Mouse (Mus musculus) kidney, adult 2 months (tissue): ENCODE results near the gene Atxn1. TPM values are rescaled to one million over a fixed set of nuclear protein-coding genes. Genes with fewer than 3 reads are reported as not detected.

Experiments used
- DNase-seq: peaks from one replicate; pipeline ENCODE4 v3.0.0; 2021
- H3K27ac ChIP-seq: fragments of 200-500 bp; 2 replicates; pipeline ENCODE4 v1.5.1; 2012; ENCODE audit warnings: low read depth, low read length, control low read depth, inconsistent platforms; ENCODE audit not compliant: insufficient read depth
- H3K27me3 ChIP-seq: fragments of 200-500 bp; replicated peaks from 2 replicates; pipeline ENCODE4 v1.6.1; 2012; ENCODE audit warnings: mild to moderate bottlenecking, moderate library complexity, low read length, inconsistent platforms; ENCODE audit not compliant: control insufficient read depth, insufficient read depth
- H3K36me3 ChIP-seq: fragments of 200-500 bp; 2 replicates; pipeline ENCODE4 v1.6.1; 2012; ENCODE audit warnings: mild to moderate bottlenecking, moderate library complexity, low read length, inconsistent platforms; ENCODE audit not compliant: control insufficient read depth, insufficient read depth
- H3K4me1 ChIP-seq: fragments of 200-500 bp; 2 replicates; pipeline ENCODE4 v1.6.1; 2011; ENCODE audit warnings: low read length; ENCODE audit not compliant: control insufficient read depth, insufficient read depth
- H3K4me3 ChIP-seq: fragments of 200-500 bp; 2 replicates; pipeline ENCODE4 v1.5.1; 2011; ENCODE audit warnings: mild to moderate bottlenecking, low read depth, low read length, control low read depth; ENCODE audit not compliant: insufficient read depth
- CTCF ChIP-seq: fragments of 200-500 bp; conservative IDR thresholded peaks from 2 replicates; pipeline ENCODE4 v1.5.1; 2011; ENCODE audit warnings: low read depth, mild to moderate bottlenecking, control low read depth, low read length, moderate library complexity, mixed read lengths; ENCODE audit not compliant: insufficient read depth, insufficient read length
- POLR2A ChIP-seq: fragments of 200-500 bp; IDR thresholded peaks from one replicate; pipeline ENCODE4 v1.6.1; 2011; ENCODE audit warnings: low read depth, low read length, control low read depth
- WGBS: fragments of 180-500 bp; shearing (Covaris S2); methylation state at CpG from one replicate; pipeline ENCODE4 v1.1.7; 2018; 5-methylcytosine and 5-hydroxymethylcytosine counted together
- polyA plus RNA-seq: library from polyadenylated mRNA; depleted of rRNA; stranded (reverse); fragments of >200 nt; gene quantifications from 2 replicates; pipeline ENCODE4 v1.2.3, GENCODE M21; 2012

The Atxn1 gene
- polyA plus RNA-seq, 1 experiment: 15.0 TPM

GRCm38 (mm10) chr13:45528787-45529186, 436.0 kb downstream of the Atxn1 start:
- 69% methylated on average over 4 of the region's 4 CpGs for WGBS
- no peak for DNase-seq
- H3K27ac ChIP-seq: no peak overlapping the region
- TF ChIP-seq POLR2A (no peak), CTCF (no peak)
- H3K36me3 ChIP-seq: peaks cover 2% of the 10 kb centered on the region
- no peaks in the 10 kb centered on the region for H3K27me3 ChIP-seq
- peaks cover 25% of the 10 kb centered on the region for H3K4me1 ChIP-seq
- no peak overlapping the region for H3K4me3 ChIP-seq

GRCm38 (mm10) chr13:45527232-45527964, 437.4 kb downstream of the Atxn1 start:
- DNase-seq: no peak
- TF ChIP-seq POLR2A (no peak), CTCF (no peak)
- H3K4me1 ChIP-seq: peaks cover 25% of the 10 kb centered on the region
- peaks cover 2% of the 10 kb centered on the region for H3K36me3 ChIP-seq
- H3K27ac ChIP-seq: peak overlapping the region; percentile 96
- H3K27me3 ChIP-seq: no peaks in the 10 kb centered on the region
- no peak overlapping the region for H3K4me3 ChIP-seq
- whole genome bisulfite sequencing: 88% methylated on average over 11 of the region's 11 CpGs

DNA sequence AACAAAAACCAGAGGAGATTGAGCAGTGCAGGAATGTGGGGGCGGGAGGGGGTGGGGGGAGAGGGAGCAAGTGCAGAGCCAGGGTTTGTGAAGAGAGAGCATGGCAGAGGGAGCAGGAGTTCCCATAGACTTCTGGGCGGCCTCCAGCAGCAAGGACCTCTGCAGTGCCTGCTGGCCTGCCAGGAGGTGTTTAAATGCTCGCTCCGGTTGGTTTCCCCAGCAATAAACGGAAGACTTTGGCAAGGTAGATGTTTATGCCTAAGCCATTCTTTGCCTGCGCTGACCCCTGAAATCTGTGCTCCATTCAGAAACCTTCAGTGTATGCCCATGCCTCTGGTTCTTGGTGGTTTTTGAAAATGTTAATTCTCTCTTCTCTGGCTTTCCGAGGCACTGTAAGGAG, 438.6 kb downstream of the Atxn1 start:
- peaks cover 25% of the 10 kb centered on the region for H3K4me1 ChIP-seq
- H3K36me3 ChIP-seq: peaks cover 2% of the 10 kb centered on the region
- H3K27me3 ChIP-seq: no peaks in the 10 kb centered on the region
- DNase-seq: peak; percentile 91
- TF ChIP-seq POLR2A: no peak
- no peak for TF ChIP-seq CTCF
- H3K27ac ChIP-seq: peak overlapping the region; percentile 96
- WGBS: 32% methylated on average over 7 of the region's 7 CpGs
- H3K4me3 ChIP-seq: no peak overlapping the region

DNA sequence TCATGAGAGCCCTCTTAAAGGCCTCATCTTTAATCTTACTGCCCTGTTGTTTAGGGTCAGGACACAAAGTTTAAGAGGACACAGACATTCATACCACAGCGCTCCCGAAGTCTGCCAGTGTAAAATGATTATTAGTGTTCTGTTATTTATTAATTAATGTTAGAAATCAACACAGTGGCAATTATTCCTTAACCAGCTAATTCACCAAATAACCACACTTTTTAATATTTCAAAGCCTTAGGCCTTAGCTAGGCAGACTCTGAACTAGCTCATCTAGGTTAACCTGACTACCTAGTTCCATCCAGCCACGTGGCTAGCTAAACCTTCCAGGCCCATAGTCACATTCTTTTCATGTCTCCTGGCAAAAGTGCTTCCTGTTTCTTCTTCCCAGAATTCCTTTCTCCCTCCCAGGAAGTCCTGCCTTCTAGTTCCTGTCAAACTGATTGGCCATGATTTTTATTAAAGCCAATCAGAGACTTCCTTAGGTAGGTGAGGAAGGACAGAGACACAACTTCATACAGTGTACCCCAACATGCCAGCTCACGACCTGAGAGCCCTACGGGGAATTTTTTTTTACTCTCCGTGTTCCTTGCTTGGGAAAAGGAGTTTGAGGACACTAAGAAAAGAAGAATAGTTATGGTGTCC, 439.9 kb downstream of the Atxn1 start:
- H3K4me1 ChIP-seq: peaks cover 25% of the 10 kb centered on the region
- TF ChIP-seq CTCF: no peak
- TF ChIP-seq POLR2A: no peak
- 63% methylated on average over 6 of the region's 6 CpGs for WGBS
- H3K27me3 ChIP-seq: no peaks in the 10 kb centered on the region
- no peak overlapping the region for H3K4me3 ChIP-seq
- H3K36me3 ChIP-seq: peaks cover 5% of the 10 kb centered on the region
- DNase-seq: peak; percentile 70
- peak overlapping the region; percentile 97 for H3K27ac ChIP-seq

DNA sequence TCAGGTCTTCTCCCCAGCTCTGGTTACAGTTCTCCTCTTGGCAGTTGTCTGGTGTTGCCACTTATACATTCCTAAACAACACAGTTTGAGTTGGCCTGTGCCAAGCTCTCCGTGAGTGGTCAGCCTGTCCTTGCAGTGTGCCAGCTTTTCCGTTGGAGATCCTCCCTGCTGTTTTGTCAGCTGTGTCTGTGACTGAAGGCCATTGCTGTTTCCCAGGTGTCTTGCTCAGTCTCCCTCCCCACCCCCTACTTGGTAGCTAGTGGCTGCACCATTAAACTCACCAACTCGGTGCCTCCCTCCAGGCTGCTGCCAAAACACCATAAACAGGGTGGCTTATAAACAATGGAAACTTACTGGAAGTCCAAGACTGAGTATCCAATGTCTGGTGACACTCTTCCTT, 440.5 kb downstream of the Atxn1 start:
- Histone ChIP-seq H3K4me3 (no peak overlapping the region), H3K4me1 (peaks cover 25% of the 10 kb centered on the region), H3K27ac (peak overlapping the region; percentile 97), H3K36me3 (peaks cover 2% of the 10 kb centered on the region), H3K27me3 (no peaks in the 10 kb centered on the region)
- TF ChIP-seq POLR2A (no peak), CTCF (no peak)
- 28% methylated on average over 3 of the region's 3 CpGs for WGBS
- peak; percentile 80 for DNase-seq

DNA sequence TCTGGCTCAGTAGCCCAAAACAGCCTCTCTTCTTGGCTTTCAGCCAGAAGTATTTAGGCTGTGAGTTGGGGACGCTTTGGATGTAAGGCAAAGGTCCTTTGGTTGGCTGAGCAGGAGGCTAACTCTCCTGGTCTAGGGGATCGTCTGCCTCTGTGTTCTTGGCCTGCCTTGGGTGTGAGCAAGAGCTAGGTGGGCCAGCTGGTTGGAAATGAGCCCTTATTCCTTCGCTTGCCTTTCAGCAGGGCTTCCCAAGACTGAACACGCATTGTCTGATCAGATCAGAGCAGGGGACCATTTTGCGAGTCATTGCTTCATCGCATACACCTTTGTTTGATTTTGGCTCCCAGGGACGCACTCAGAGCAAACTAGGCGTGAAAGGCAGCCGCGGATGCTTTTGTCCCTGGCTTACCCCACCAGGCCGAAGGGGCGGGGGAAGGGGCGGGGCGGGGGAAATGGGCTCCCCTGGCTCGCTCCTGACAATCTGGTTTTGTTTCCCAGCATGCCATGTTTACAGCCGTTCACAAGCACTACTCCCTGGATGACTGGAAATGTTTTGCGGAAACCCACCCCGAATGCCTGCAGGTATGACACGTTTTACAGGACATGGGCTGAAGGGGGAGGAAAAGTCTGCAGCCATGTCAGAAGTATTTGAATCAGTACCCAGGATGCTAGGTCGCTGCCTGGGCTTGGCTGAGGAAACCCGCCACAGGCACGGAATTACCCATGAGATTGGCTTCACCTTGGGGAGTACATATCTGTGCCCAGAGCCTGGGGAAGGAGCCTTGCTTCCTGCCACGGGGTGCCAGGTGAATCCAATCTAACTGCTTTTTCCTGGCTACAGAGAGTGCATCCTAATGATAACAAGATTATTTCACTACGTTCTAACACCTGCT, 448.1 kb downstream of the Atxn1 start:
- Histone ChIP-seq H3K27me3 (no peaks in the 10 kb centered on the region), H3K4me1 (peaks cover 37% of the 10 kb centered on the region), H3K4me3 (peak overlapping the region; percentile 33; the same call in 1 of the 2 replicates), H3K36me3 (peaks cover 2% of the 10 kb centered on the region), H3K27ac (peak overlapping the region; percentile 17; the same call in 1 of the 2 replicates)
- no peak for TF ChIP-seq CTCF
- no peak for TF ChIP-seq POLR2A
- DNase-seq: peak; percentile 73
- WGBS: 18% methylated on average over 24 of the region's 24 CpGs

- DNase-seq: peak; percentile 63
- Histone ChIP-seq H3K4me3 (no peak overlapping the region), H3K36me3 (no peaks in the 10 kb centered on the region), H3K27ac (no peak overlapping the region), H3K27me3 (no peaks in the 10 kb centered on the region), H3K4me1 (peaks cover 41% of the 10 kb centered on the region)
- TF ChIP-seq CTCF (no peak), POLR2A (no peak)
- WGBS: 35% methylated on average over 8 of the region's 8 CpGs
Measured at GRCm38 (mm10) chr13:45514832-45515422, 449.9 kb downstream of the Atxn1 start.
